Mouse (Mus musculus): ENCODE results near the gene Rph3a. TPM values are rescaled to one million over a fixed set of nuclear protein-coding genes. Genes with fewer than 3 reads are reported as not detected.

The Rph3a gene
- polyA plus RNA-seq, 1 experiment, result 0.23 TPM

GRCm38 (mm10) chr5:120971326-120971725 is 38.6 kb downstream of the Rph3a start:
- Histone ChIP-seq H3K4me1 (replicated peaks; ENCODE audit: control insufficient read depth, insufficient read depth, low read length) (no peaks in the 10 kb centered on the region), H3K4me3 (ENCODE audit: control insufficient read depth, insufficient read depth, low read length) (no peak overlapping the region), H3K36me3 (ENCODE audit: control insufficient read depth, insufficient read depth, low read length) (no peaks in the 10 kb centered on the region), H3K27ac (ENCODE audit: control insufficient read depth, insufficient read depth, low read length) (no peak overlapping the region), H3K27me3 (ENCODE audit: control insufficient read depth, insufficient read depth, low read length) (no peaks in the 10 kb centered on the region)
- TF ChIP-seq CTCF (IDR thresholded peaks at IDR 0.05; ENCODE audit: borderline replicate concordance, control insufficient read depth, extremely low read depth, insufficient read depth, low read length, poor library complexity) (no peak), POLR2A (IDR thresholded peaks at IDR 0.05; ENCODE audit: control insufficient read depth, extremely low read depth, insufficient read depth, low read length, poor library complexity) (no peak)
- WGBS, result 89% methylated on average over 1 of the region's 1 CpGs
- DNase-seq, result no peak

GRCm38 (mm10) chr5:120969703-120970102 is 40.2 kb downstream of the Rph3a start:
- Histone ChIP-seq H3K4me3 (ENCODE audit: control insufficient read depth, insufficient read depth, low read length) (no peak overlapping the region), H3K4me1 (replicated peaks; ENCODE audit: control insufficient read depth, insufficient read depth, low read length) (no peaks in the 10 kb centered on the region), H3K36me3 (ENCODE audit: control insufficient read depth, insufficient read depth, low read length) (no peaks in the 10 kb centered on the region), H3K27me3 (ENCODE audit: control insufficient read depth, insufficient read depth, low read length) (no peaks in the 10 kb centered on the region), H3K27ac (ENCODE audit: control insufficient read depth, insufficient read depth, low read length) (no peak overlapping the region)
- TF ChIP-seq CTCF (IDR thresholded peaks at IDR 0.05; ENCODE audit: borderline replicate concordance, control insufficient read depth, extremely low read depth, insufficient read depth, low read length, poor library complexity), result no peak
- WGBS, result 57% methylated on average over 4 of the region's 4 CpGs
- DNase-seq, result no peak

- Histone ChIP-seq H3K4me1 (replicated peaks; ENCODE audit: control insufficient read depth, insufficient read depth, low read length) (no peaks in the 10 kb centered on the region), H3K4me3 (ENCODE audit: control insufficient read depth, insufficient read depth, low read length) (no peak overlapping the region), H3K36me3 (ENCODE audit: control insufficient read depth, insufficient read depth, low read length) (no peaks in the 10 kb centered on the region), H3K27ac (ENCODE audit: control insufficient read depth, insufficient read depth, low read length) (no peak overlapping the region), H3K27me3 (ENCODE audit: control insufficient read depth, insufficient read depth, low read length) (no peaks in the 10 kb centered on the region)
- no peak for TF ChIP-seq POLR2A (IDR thresholded peaks at IDR 0.05; ENCODE audit: control insufficient read depth, extremely low read depth, insufficient read depth, low read length, poor library complexity)
- TF ChIP-seq CTCF (IDR thresholded peaks at IDR 0.05; ENCODE audit: borderline replicate concordance, control insufficient read depth, extremely low read depth, insufficient read depth, low read length, poor library complexity), result no peak
- DNase-seq, result no peak
- WGBS, result 91% methylated on average over 8 of the region's 8 CpGs
These were observed 41.1 kb downstream of the Rph3a start for GRCm38 (mm10) chr5:120968799-120969198.

DNA sequence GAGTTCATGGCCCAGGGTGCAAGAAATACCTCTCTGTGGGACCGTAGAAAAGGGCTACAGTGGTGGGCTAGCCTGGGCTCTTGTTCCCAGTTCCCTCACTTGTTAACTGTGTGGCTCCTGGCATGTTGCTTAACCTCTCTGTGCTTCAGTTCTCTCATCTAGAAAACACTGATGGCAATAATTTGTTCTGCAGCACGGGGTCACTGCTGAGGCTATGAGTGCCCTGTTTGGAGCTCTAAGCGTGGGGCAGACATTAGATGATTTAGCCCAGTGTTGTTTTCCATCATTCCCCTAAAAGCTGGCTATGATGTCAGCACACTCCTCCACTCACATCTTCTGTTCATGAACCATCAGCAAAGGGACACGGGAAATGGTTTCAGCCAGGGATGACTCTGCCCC is 41.8 kb downstream of the Rph3a start:
- H3K27me3 ChIP-seq (ENCODE audit: control insufficient read depth, insufficient read depth, low read length), result no peaks in the 10 kb centered on the region
- H3K4me1 ChIP-seq (replicated peaks; ENCODE audit: control insufficient read depth, insufficient read depth, low read length), result no peaks in the 10 kb centered on the region
- no peaks in the 10 kb centered on the region for H3K36me3 ChIP-seq (ENCODE audit: control insufficient read depth, insufficient read depth, low read length)
- no peak overlapping the region for H3K27ac ChIP-seq (ENCODE audit: control insufficient read depth, insufficient read depth, low read length)
- TF ChIP-seq POLR2A (IDR thresholded peaks at IDR 0.05; ENCODE audit: control insufficient read depth, extremely low read depth, insufficient read depth, low read length, poor library complexity) (no peak), CTCF (IDR thresholded peaks at IDR 0.05; ENCODE audit: borderline replicate concordance, control insufficient read depth, extremely low read depth, insufficient read depth, low read length, poor library complexity) (no peak)
- WGBS, result 67% methylated on average over 4 of the region's 4 CpGs
- DNase-seq, result no peak
- no peak overlapping the region for H3K4me3 ChIP-seq (ENCODE audit: control insufficient read depth, insufficient read depth, low read length)

DNA sequence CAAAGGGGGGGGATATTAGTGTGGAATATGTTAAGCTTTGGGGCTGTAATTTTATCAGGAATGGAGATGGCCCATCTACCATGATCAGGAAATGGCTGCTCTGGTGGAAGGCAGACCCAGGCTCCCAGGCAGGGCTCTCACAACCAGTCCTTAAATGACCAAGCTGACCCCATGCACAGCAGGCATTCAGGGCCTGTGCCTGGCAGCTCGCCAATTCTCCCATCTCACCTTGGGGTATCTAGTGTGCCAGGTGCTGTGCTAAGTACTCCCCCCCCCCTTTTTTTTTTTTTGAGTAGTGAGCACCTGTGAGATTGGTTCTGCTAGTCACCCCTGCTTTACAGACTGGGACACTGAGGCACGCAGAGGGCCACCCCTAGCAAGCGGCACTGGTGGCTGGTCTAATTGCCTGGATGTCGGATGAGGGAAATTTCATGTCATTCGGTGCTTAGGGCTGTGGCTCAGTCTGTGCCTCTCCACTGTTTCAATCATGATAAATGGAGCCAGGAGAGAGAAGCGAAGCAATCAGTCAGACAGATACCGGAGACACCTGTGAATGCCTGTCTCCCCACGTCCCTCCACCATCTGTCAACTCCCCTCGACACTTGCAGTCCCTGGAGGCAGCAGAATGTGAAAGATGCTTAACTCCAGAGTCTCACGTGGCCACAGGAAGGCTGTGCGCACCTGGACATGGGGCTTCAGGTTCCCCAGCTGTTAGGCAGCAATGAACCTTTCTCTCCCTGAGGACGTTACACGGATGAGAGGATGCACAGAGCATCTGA is 42.3 kb downstream of the Rph3a start:
- Histone ChIP-seq H3K27me3 (ENCODE audit: control insufficient read depth, insufficient read depth, low read length) (no peaks in the 10 kb centered on the region), H3K4me1 (replicated peaks; ENCODE audit: control insufficient read depth, insufficient read depth, low read length) (no peaks in the 10 kb centered on the region), H3K27ac (ENCODE audit: control insufficient read depth, insufficient read depth, low read length) (no peak overlapping the region), H3K4me3 (ENCODE audit: control insufficient read depth, insufficient read depth, low read length) (no peak overlapping the region), H3K36me3 (ENCODE audit: control insufficient read depth, insufficient read depth, low read length) (no peaks in the 10 kb centered on the region)
- 81% methylated on average over 13 of the region's 13 CpGs for WGBS
- no peak for DNase-seq
- TF ChIP-seq POLR2A (IDR thresholded peaks at IDR 0.05; ENCODE audit: control insufficient read depth, extremely low read depth, insufficient read depth, low read length, poor library complexity) (no peak), CTCF (IDR thresholded peaks at IDR 0.05; ENCODE audit: borderline replicate concordance, control insufficient read depth, extremely low read depth, insufficient read depth, low read length, poor library complexity) (no peak)

DNA sequence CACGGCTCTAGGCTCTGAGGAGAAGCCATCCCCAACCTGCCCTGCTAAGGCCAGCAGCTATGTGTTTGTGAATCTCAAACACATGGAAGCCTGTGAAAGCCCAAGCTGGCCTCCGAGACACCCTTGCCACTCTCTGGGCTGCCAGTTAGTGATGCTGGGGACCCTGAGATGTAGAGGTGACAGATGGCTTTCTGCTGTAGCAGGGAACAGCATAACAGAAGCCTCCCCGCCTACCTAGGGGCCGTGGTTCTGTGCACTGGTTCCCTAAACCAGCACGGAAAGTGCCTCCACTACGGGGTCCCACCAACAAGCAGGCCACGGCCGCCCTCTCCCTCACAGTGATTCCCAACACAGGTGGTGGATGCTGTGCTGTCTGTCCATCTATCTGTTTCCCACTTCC is 43.0 kb downstream of the Rph3a start:
- 86% methylated on average over 8 of the region's 8 CpGs for WGBS
- no peak for DNase-seq
- no peak overlapping the region for H3K4me3 ChIP-seq (ENCODE audit: control insufficient read depth, insufficient read depth, low read length)
- no peak overlapping the region for H3K27ac ChIP-seq (ENCODE audit: control insufficient read depth, insufficient read depth, low read length)
- H3K36me3 ChIP-seq (ENCODE audit: control insufficient read depth, insufficient read depth, low read length), result no peaks in the 10 kb centered on the region
- H3K4me1 ChIP-seq (replicated peaks; ENCODE audit: control insufficient read depth, insufficient read depth, low read length), result no peaks in the 10 kb centered on the region
- no peak for TF ChIP-seq POLR2A (IDR thresholded peaks at IDR 0.05; ENCODE audit: control insufficient read depth, extremely low read depth, insufficient read depth, low read length, poor library complexity)
- no peak for TF ChIP-seq CTCF (IDR thresholded peaks at IDR 0.05; ENCODE audit: borderline replicate concordance, control insufficient read depth, extremely low read depth, insufficient read depth, low read length, poor library complexity)
- H3K27me3 ChIP-seq (ENCODE audit: control insufficient read depth, insufficient read depth, low read length), result no peaks in the 10 kb centered on the region

GRCm38 (mm10) chr5:120966156-120966555 is 43.7 kb downstream of the Rph3a start:
- TF ChIP-seq CTCF (IDR thresholded peaks at IDR 0.05; ENCODE audit: borderline replicate concordance, control insufficient read depth, extremely low read depth, insufficient read depth, low read length, poor library complexity) (no peak), POLR2A (IDR thresholded peaks at IDR 0.05; ENCODE audit: control insufficient read depth, extremely low read depth, insufficient read depth, low read length, poor library complexity) (no peak)
- H3K4me3 ChIP-seq (ENCODE audit: control insufficient read depth, insufficient read depth, low read length), result no peak overlapping the region
- WGBS, result 92% methylated on average over 4 of the region's 4 CpGs

More at GRCm38 (mm10) chr5:120966156-120966555, 43.7 kb downstream of the Rph3a start:
- no peaks in the 10 kb centered on the region for H3K36me3 ChIP-seq (ENCODE audit: control insufficient read depth, insufficient read depth, low read length)
- H3K4me1 ChIP-seq (replicated peaks; ENCODE audit: control insufficient read depth, insufficient read depth, low read length), result no peaks in the 10 kb centered on the region
- no peak overlapping the region for H3K27ac ChIP-seq (ENCODE audit: control insufficient read depth, insufficient read depth, low read length)
- no peaks in the 10 kb centered on the region for H3K27me3 ChIP-seq (ENCODE audit: control insufficient read depth, insufficient read depth, low read length)
- no peak for DNase-seq
